Mouse (Mus musculus): ENCODE data around the gene Krtap15.

DNA sequence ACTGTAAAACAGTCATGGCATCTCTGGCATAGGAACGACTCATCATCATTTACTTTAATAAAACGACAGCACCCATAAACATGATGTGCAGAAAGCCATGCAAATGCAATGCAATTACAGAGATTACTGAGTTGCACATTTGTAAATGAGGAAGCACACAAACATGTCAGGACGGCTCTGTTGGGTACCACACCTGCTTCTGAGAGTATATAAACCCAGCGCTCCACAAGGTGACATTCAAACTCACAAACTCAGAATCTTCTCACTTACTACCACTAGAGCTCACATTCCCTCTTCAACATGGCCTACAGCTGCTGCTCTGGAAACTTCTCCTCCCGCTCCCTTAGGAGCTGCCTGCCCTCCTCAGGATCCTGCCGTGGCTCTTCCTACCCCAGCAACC lies 42.4 kb upstream of the Krtap15 start, which contains the start of gene Gm5965:
- no peak for TF ChIP-seq GATA1 (IDR thresholded peaks at IDR 0.05; ENCODE audit: borderline replicate concordance, low read length)
- TF ChIP-seq FLI1 (IDR thresholded peaks at IDR 0.05; ENCODE audit: low read length): no peak

All from megakaryocyte, embryonic 14.5 days (primary cell).